Mouse (Mus musculus) MEL (cell line): ENCODE results near the gene Rabl2. TPM values are rescaled to one million over a fixed set of nuclear protein-coding genes. Genes with fewer than 3 reads are reported as not detected.

Source experiments
- DNase-seq: peaks from one replicate; pipeline ENCODE4 v3.0.0; 2011; ENCODE audit warnings: low read depth, low spot score
- H3K27ac ChIP-seq: 2 replicates; pipeline ENCODE4 v1.5.1; 2012; ENCODE audit warnings: low read depth, mild to moderate bottlenecking, control low read depth, low read length, moderate library complexity; ENCODE audit not compliant: control insufficient read depth
- H3K27me3 ChIP-seq, 2 experiments: fragments of 150-350 bp in 1 of 2; sonication (generic) in 1 of 2; 2 replicates each; pipeline ENCODE4 v1.6.1; 2012; ENCODE audit warnings: low read length in 2 of 2, mild to moderate bottlenecking in 2 of 2, improper control_type of control experiment in 1 of 2, moderate library complexity in 1 of 2; ENCODE audit not compliant: insufficient read depth in 2 of 2, control insufficient read depth in 1 of 2
- H3K36me3 ChIP-seq, 2 experiments: 2 replicates each; pipeline ENCODE4 v1.6.1; 2012 to 2014; ENCODE audit warnings: low read length in 2 of 2, improper control_type of control experiment in 1 of 2, inconsistent platforms in 1 of 2, mild to moderate bottlenecking in 1 of 2; ENCODE audit not compliant: insufficient read depth in 2 of 2, control insufficient read depth in 1 of 2
- H3K4me1 ChIP-seq, 2 experiments: fragments of 150-350 bp in 1 of 2; sonication (generic) in 1 of 2; 2 replicates each; pipeline ENCODE4 v1.6.1; 2012; ENCODE audit warnings: low read length in 2 of 2, improper control_type of control experiment in 1 of 2, mild to moderate bottlenecking in 1 of 2; ENCODE audit not compliant: insufficient read depth in 2 of 2, control insufficient read depth in 1 of 2
- H3K4me3 ChIP-seq, 2 experiments: fragments of 150-350 bp in 1 of 2; sonication (generic) in 1 of 2; 2 replicates each; pipeline ENCODE4 v1.5.1; 2012; ENCODE audit warnings: low read depth in 2 of 2, low read length in 2 of 2, mild to moderate bottlenecking in 2 of 2, moderate library complexity in 2 of 2, control low read depth in 1 of 2, improper control_type of control experiment in 1 of 2; ENCODE audit not compliant: control insufficient read depth in 1 of 2, insufficient read depth in 1 of 2
- H3K79me2 ChIP-seq: 2 replicates; pipeline ENCODE4 v1.6.1; 2012; ENCODE audit warnings: mild to moderate bottlenecking, low read length, moderate library complexity; ENCODE audit not compliant: control insufficient read depth, poor library complexity, insufficient read depth
- H3K9ac ChIP-seq: 2 replicates; pipeline ENCODE4 v1.6.1; 2012; ENCODE audit warnings: low read depth, mild to moderate bottlenecking, control low read depth, low read length, moderate library complexity; ENCODE audit not compliant: control insufficient read depth, poor library complexity, severe bottlenecking
- H3K9me3 ChIP-seq: fragments of 150-350 bp; sonication (generic); replicated peaks from 2 replicates; pipeline ENCODE4 v1.6.1; 2012; ENCODE audit warnings: mild to moderate bottlenecking, low read length, improper control_type of control experiment, moderate library complexity; ENCODE audit not compliant: insufficient read depth
- CHD1 ChIP-seq: IDR thresholded peaks from 2 replicates; pipeline ENCODE4 v1.6.1; 2012; ENCODE audit warnings: low read depth, mild to moderate bottlenecking, inconsistent platforms, low read length, improper control_type of control experiment
- CHD2 ChIP-seq: IDR thresholded peaks from 2 replicates; pipeline ENCODE4 v1.6.1; 2011; ENCODE audit warnings: low read length, improper control_type of control experiment
- CTCF ChIP-seq, 3 experiments: IDR thresholded peaks in 2 of 3; conservative IDR thresholded peaks in 1 of 3; 2 replicates each; pipeline ENCODE4 v1.5.1; 2011 to 2012; ENCODE audit warnings: low read length in 3 of 3, low read depth in 2 of 3, mild to moderate bottlenecking in 2 of 3, improper control_type of control experiment in 1 of 3, inconsistent platforms in 1 of 3, mixed read lengths in 1 of 3, moderate library complexity in 1 of 3; ENCODE audit not compliant: control insufficient read depth in 1 of 3, insufficient read depth in 1 of 3, poor library complexity in 1 of 3, severe bottlenecking in 1 of 3
- ETS1 ChIP-seq: IDR thresholded peaks from 2 replicates; pipeline ENCODE4 v1.6.1; 2012; ENCODE audit warnings: low read depth, mild to moderate bottlenecking, inconsistent platforms, low read length, improper control_type of control experiment, moderate library complexity
- GATA1 ChIP-seq: IDR thresholded peaks from 2 replicates; pipeline ENCODE4 v1.6.1; 2011; ENCODE audit warnings: low read depth, low read length, improper control_type of control experiment
- JUND ChIP-seq: IDR thresholded peaks from 2 replicates; pipeline ENCODE4 v1.6.1; 2011; ENCODE audit warnings: low read depth, mild to moderate bottlenecking, improper control_type of control experiment, low read length
- MAFK ChIP-seq: IDR thresholded peaks from 2 replicates; pipeline ENCODE4 v1.6.1; 2011; ENCODE audit warnings: low read depth, mild to moderate bottlenecking, low read length, improper control_type of control experiment, borderline replicate concordance
- MAX ChIP-seq: IDR thresholded peaks from 2 replicates; pipeline ENCODE4 v1.6.1; 2011; ENCODE audit warnings: low read length, improper control_type of control experiment
- MYB ChIP-seq: IDR thresholded peaks from 2 replicates; pipeline ENCODE4 v1.6.1; 2011; ENCODE audit warnings: mild to moderate bottlenecking, low read depth, low read length, improper control_type of control experiment
- NRF1 ChIP-seq: IDR thresholded peaks from 2 replicates; pipeline ENCODE4 v1.6.1; 2014; ENCODE audit warnings: low read depth, mild to moderate bottlenecking, inconsistent platforms, low read length, improper control_type of control experiment, moderate library complexity; ENCODE audit not compliant: poor library complexity, insufficient read depth, severe bottlenecking
- POLR2A ChIP-seq, 2 experiments: IDR thresholded peaks; 2 replicates each; pipeline ENCODE4 v1.6.1; 2011 to 2012; ENCODE audit warnings: low read length in 2 of 2, mild to moderate bottlenecking in 2 of 2, control low read depth in 1 of 2, improper control_type of control experiment in 1 of 2, low read depth in 1 of 2, moderate library complexity in 1 of 2; ENCODE audit not compliant: control insufficient read depth in 1 of 2, insufficient read depth in 1 of 2, poor library complexity in 1 of 2
- POLR2AphosphoS2 ChIP-seq: IDR thresholded peaks from 2 replicates; pipeline ENCODE4 v1.6.1; 2011; ENCODE audit warnings: low read length, improper control_type of control experiment
- POLR2AphosphoS5 ChIP-seq: IDR thresholded peaks from 2 replicates; pipeline ENCODE4 v1.6.1; 2012; ENCODE audit warnings: low read depth, borderline replicate concordance, mild to moderate bottlenecking, inconsistent platforms, low read length, moderate library complexity, mixed read lengths
- RAD21 ChIP-seq: IDR thresholded peaks from 2 replicates; pipeline ENCODE4 v1.6.1; 2011; ENCODE audit warnings: mild to moderate bottlenecking, low read depth, low read length, improper control_type of control experiment
- RCOR1 ChIP-seq: IDR thresholded peaks from 2 replicates; pipeline ENCODE4 v1.6.1; 2012; ENCODE audit warnings: low read depth, mild to moderate bottlenecking, inconsistent platforms, low read length, improper control_type of control experiment
- SMC3 ChIP-seq: IDR thresholded peaks from 2 replicates; pipeline ENCODE4 v1.6.1; 2011; ENCODE audit warnings: low read depth, low read length, improper control_type of control experiment
- TAL1 ChIP-seq: IDR thresholded peaks from 2 replicates; pipeline ENCODE4 v1.6.1; 2012; ENCODE audit warnings: mild to moderate bottlenecking, inconsistent platforms, low read length, moderate library complexity, mixed read lengths
- TBP ChIP-seq: IDR thresholded peaks from 2 replicates; pipeline ENCODE4 v1.8.0; 2011; ENCODE audit warnings: low read depth, low read length, improper control_type of control experiment
- ZC3H11A ChIP-seq: IDR thresholded peaks from 2 replicates; pipeline ENCODE4 v1.6.1; 2012; ENCODE audit warnings: low read depth, mild to moderate bottlenecking, inconsistent platforms, low read length, improper control_type of control experiment
- ZMIZ1 ChIP-seq: IDR thresholded peaks from 2 replicates; pipeline ENCODE4 v1.6.1; 2012; ENCODE audit warnings: low read depth, mild to moderate bottlenecking, inconsistent platforms, low read length, improper control_type of control experiment, moderate library complexity
- polyA plus RNA-seq, 2 experiments: library from polyadenylated mRNA; stranded (reverse) in 1 of 2; unstranded in 1 of 2; fragments of >175 nt in 1 of 2; fragments of >200 nt in 1 of 2; gene quantifications; 2 replicates each; pipeline versions ENCODE4 v1.2.1 to v1.2.4; 2012; ENCODE audit warnings: low replicate concordance in 2 of 2, low read depth in 1 of 2; ENCODE audit not compliant: insufficient read length in 2 of 2, insufficient read depth in 1 of 2, missing spikeins in 1 of 2
- total RNA-seq: library from RNA; depleted of rRNA; stranded (reverse); fragments of 300-350 nt; gene quantifications from 2 replicates; pipeline ENCODE4 v1.2.3, GENCODE M21; 2012

Rabl2 gene
- total and polyA plus RNA-seq, 3 experiments = 3.0 to 10.6 TPM; not detected in 1

DNA sequence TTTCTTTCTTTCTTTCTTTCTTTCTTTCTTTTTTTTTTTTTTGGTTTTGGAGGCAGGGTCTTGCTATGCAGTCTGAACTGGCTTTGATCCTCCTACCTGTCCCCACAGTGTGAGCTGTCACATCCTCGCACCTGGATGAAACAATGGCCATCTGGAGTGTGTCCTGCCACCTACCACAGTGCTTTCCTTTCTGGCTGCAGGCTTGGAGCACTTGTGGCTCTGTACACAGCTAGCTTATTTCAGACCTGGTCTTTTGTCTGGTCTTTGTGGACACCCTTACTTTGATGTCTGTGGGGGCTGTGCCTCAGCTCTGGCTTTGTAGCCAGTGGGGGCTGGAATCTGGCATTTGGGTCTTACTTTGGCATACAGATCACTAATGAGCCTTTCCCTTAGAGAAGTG lies 40.0 kb downstream of the Rabl2 start:
- H3K9me3 ChIP-seq = no peaks in the 10 kb centered on the region
- H3K4me3 ChIP-seq = no peak overlapping the region
- H3K79me2 ChIP-seq = no peaks in the 10 kb centered on the region
- no peak for TF ChIP-seq POLR2A (IDR thresholded peaks at IDR 0.05; ENCODE audit: control insufficient read depth in 1 of 2, insufficient read depth in 1 of 2, low read depth in 1 of 2, low read length in 2 of 2, poor library complexity in 1 of 2)
- TF ChIP-seq POLR2AphosphoS5 = no peak
- TF ChIP-seq NRF1 = no peak
- TF ChIP-seq MAX = no peak
- no peak for TF ChIP-seq ZMIZ1
- no peak for TF ChIP-seq TBP
- TF ChIP-seq ZC3H11A = no peak
- TF ChIP-seq JUND = no peak
- TF ChIP-seq TAL1 = no peak
- no peaks in the 10 kb centered on the region for H3K27me3 ChIP-seq
- H3K4me1 ChIP-seq = no peaks in the 10 kb centered on the region
- no peaks in the 10 kb centered on the region for H3K36me3 ChIP-seq
- no peak overlapping the region for H3K9ac ChIP-seq
- DNase-seq = no peak
- no peak overlapping the region for H3K27ac ChIP-seq

- Histone ChIP-seq H3K4me3 (no peak overlapping the region), H3K36me3 (no peaks in the 10 kb centered on the region; a peak in 1 of 4 replicates), H3K27me3 (no peaks in the 10 kb centered on the region), H3K79me2 (no peaks in the 10 kb centered on the region), H3K4me1 (no peaks in the 10 kb centered on the region), H3K9me3 (no peaks in the 10 kb centered on the region), H3K9ac (no peak overlapping the region), H3K27ac (no peak overlapping the region)
- TF ChIP-seq RCOR1 (no peak), POLR2AphosphoS5 (no peak), CHD2 (no peak), MYB (no peak), CTCF (IDR thresholded peaks at IDR 0.05 in 2 of 3, conservative IDR thresholded peaks at IDR 0.05 in 1 of 3; ENCODE audit: control insufficient read depth in 1 of 3, insufficient read depth in 1 of 3, low read depth in 2 of 3, low read length in 3 of 3, poor library complexity in 1 of 3, severe bottlenecking in 1 of 3) (no peak)
- no peak for DNase-seq
These were observed 41.2 kb downstream of the Rabl2 start for GRCm38 (mm10) chr15:89550506-89550905.

GRCm38 (mm10) chr15:89548837-89549236 lies 42.9 kb downstream of the Rabl2 start:
- Histone ChIP-seq H3K9ac (no peak overlapping the region), H3K79me2 (no peaks in the 10 kb centered on the region), H3K9me3 (no peaks in the 10 kb centered on the region), H3K36me3 (no peaks in the 10 kb centered on the region; a peak in 1 of 4 replicates), H3K4me3 (no peak overlapping the region), H3K27ac (no peak overlapping the region), H3K27me3 (no peaks in the 10 kb centered on the region), H3K4me1 (no peaks in the 10 kb centered on the region)
- TF ChIP-seq MAX = no peak
- no peak for TF ChIP-seq ETS1
- TF ChIP-seq CHD1 = no peak
- TF ChIP-seq GATA1 = no peak
- no peak for TF ChIP-seq MAFK
- TF ChIP-seq RAD21 = no peak
- TF ChIP-seq JUND = no peak
- TF ChIP-seq POLR2AphosphoS2 = no peak
- TF ChIP-seq SMC3 = no peak
- no peak for DNase-seq
